Mouse (Mus musculus) gastrocnemius, adult 2 months (tissue): ENCODE measurements around the gene Ttll9. TPM values are rescaled to one million over a fixed set of nuclear protein-coding genes. Genes with fewer than 3 reads are reported as not detected.

ENCODE experiments used
- DNase-seq: peaks from one replicate; pipeline ENCODE4 v3.0.0; 2022
- H3K27ac ChIP-seq: fragments of 200-600 bp; 2 replicates; pipeline ENCODE4 v1.8.1; 2022; ENCODE audit warnings: mild to moderate bottlenecking
- H3K4me3 ChIP-seq: fragments of 200-600 bp; 2 replicates; pipeline ENCODE4 v1.8.1; 2022; ENCODE audit warnings: mild to moderate bottlenecking, moderate library complexity
- CTCF ChIP-seq: fragments of 200-600 bp; IDR thresholded peaks from 2 replicates; pipeline ENCODE4 v1.8.1; 2022; ENCODE audit warnings: antibody characterized with exemption, mild to moderate bottlenecking, moderate library complexity
- intact Hi-C: fragments of 180-260 bp; cut with DNase I; formaldehyde crosslinking; loops from one replicate; pipeline ENCODE4 v1.15.1; 2025
- total RNA-seq, 2 experiments: library from RNA; stranded (reverse); gene quantifications; 2 replicates each; pipeline ENCODE4 v1.2.3; 2021

The Ttll9 gene
- total RNA-seq, 2 experiments from 2014 or later: not detected

- TF ChIP-seq CTCF: no peak
- Histone ChIP-seq H3K4me3 (no peak overlapping the region), H3K27ac (no peak overlapping the region)
- DNase-seq: no peak
- intact Hi-C loops: loop anchor here (2.0 kb wide), 1 partner anchor 93 kb away; no protein-coding TSS in a partner anchor
Measured at GRCm38 (mm10) chr2:153049288-153049996, 87.2 kb downstream of the Ttll9 start.

GRCm38 (mm10) chr2:153049997-153050358 lies 87.7 kb downstream of the Ttll9 start:
- TF ChIP-seq CTCF: no peak
- H3K27ac ChIP-seq: no peak overlapping the region
- no peak overlapping the region for H3K4me3 ChIP-seq
- no peak for DNase-seq
- intact Hi-C loops: loop anchor here (2.0 kb wide), 1 partner anchor 93 kb away; no protein-coding TSS in a partner anchor

DNA sequence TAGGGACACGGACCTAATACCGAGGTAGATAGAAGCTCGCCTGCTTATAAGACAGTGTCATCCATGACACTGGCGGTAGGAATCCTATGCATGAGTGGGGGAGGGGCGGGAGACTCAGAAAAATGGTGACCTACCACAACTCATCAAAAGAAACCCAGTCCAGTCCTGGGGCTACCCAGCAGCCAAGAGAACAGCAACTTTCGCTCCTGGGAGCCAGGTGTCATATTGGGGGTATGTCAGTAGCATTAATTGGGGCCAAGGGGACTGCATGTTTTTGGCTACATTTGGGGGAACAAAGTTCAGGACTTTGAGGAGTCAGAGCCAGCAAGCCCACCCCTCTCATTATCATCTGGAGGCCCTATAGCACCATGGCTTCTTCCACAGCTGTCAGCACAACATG lies 88.8 kb downstream of the Ttll9 start:
- Histone ChIP-seq H3K4me3 (no peak overlapping the region), H3K27ac (no peak overlapping the region)
- DNase-seq: no peak
- TF ChIP-seq CTCF: no peak
- intact Hi-C loops: no loop called here

DNA sequence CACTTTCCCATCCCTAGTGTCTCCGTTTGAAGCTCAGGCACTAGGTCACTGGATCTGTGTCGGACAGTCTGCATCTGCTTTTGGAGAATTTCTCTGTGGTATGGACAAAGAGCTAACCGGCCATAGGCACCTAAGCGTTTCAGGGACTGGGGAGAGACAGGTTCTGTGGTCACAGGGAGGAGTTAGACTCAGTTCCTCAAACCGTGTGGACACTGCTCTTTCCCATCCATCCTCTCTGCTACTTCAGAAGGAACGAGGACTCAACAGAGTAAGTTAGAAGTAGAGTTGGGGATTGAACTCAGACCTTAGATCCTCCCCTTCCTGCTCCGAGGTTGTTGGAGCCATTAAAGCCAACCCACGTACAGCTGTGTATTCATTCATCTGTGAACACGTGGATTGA lies 89.3 kb downstream of the Ttll9 start:
- TF ChIP-seq CTCF: no peak
- Histone ChIP-seq H3K27ac (no peak overlapping the region), H3K4me3 (no peak overlapping the region)
- no peak for DNase-seq
- intact Hi-C loops: no loop called here

DNA sequence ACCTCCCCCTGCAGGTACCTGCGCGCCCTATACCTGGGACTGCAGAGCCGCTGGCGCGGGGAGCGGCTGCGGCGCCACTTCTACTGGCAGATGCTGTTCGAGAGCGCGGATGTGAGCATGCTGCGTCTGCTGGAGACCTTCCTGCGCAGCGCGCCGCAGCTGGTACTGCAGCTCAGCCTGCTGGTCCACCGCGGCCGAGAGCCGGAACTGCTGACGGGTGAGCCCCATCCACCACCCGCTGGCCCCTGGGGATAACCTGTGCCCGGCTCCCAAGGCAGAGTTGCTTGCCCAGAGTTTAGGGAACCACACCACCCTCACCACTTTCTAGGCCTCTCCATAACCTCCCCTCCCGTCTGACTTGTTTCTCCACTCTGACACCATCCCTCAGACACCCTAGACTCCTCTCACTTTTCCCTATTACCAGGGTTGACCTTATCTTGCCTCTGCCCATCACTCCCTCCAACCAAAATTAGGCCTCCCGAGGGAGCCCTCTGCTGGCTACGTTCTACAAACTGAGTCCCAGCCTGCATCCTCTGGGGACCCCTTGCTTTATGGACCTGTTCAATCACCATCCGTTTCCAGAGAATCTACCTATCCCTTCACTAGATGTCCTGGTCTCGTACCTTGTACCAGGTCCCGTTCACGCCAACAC lies 90.5 kb downstream of the Ttll9 start:
- DNase-seq: no peak
- intact Hi-C loops: no loop called here
- peak; percentile 3; the same call in 1 of the 2 replicates for TF ChIP-seq CTCF
- Histone ChIP-seq H3K4me3 (no peak overlapping the region), H3K27ac (no peak overlapping the region)

GRCm38 (mm10) chr2:153053896-153054295 lies 91.6 kb downstream of the Ttll9 start:
- Histone ChIP-seq H3K27ac (no peak overlapping the region), H3K4me3 (no peak overlapping the region)
- TF ChIP-seq CTCF: no peak
- DNase-seq: no peak
- intact Hi-C loops: no loop called here

GRCm38 (mm10) chr2:153055270-153055920 lies 93.1 kb downstream of the Ttll9 start:
- H3K27ac ChIP-seq: no peak overlapping the region
- TF ChIP-seq CTCF: peak; percentile 34; the same call in 1 of the 2 replicates
- intact Hi-C loops: no loop called here
- no peak for DNase-seq
- no peak overlapping the region for H3K4me3 ChIP-seq

Other genes starting within 250 kb of the Ttll9 start
- gene Id1, start 226.2 kb upstream of the Ttll9 start, total RNA-seq: 10 to 100 TPM in 1 of 2 experiments, 1 to 10 TPM in 1; 6.7 to 26.8 TPM
- gene Cox4i2, start 208.3 kb upstream of the Ttll9 start, total RNA-seq: 1 to 10 TPM; 2.0 to 4.2 TPM
- 10 to 100 TPM; 15.7 to 40.3 TPM for gene Bcl2l1, start 130.8 kb upstream of the Ttll9 start, total RNA-seq
- gene Tpx2, start 114.5 kb upstream of the Ttll9 start, total RNA-seq: 1 to 10 TPM; 1.1 to 1.7 TPM
- gene Mylk2, start 51.1 kb upstream of the Ttll9 start, total RNA-seq: 100 to 1,000 TPM; 445 to 720 TPM
- gene Foxs1, start 29.3 kb upstream of the Ttll9 start, total RNA-seq: 1 to 10 TPM; 1.4 to 1.7 TPM
- gene Dusp15, start 10.8 kb upstream of the Ttll9 start, total RNA-seq: under 1 TPM; 0.45 to 0.61 TPM
- gene Pdrg1, start 52.9 kb downstream of the Ttll9 start, total RNA-seq: 10 to 100 TPM; 73.6 to 91.5 TPM
- not detected for gene Xkr7, start 69.4 kb downstream of the Ttll9 start, total RNA-seq
- 1 to 10 TPM; 4.5 to 6.9 TPM for gene Ccm2l, start 103.5 kb downstream of the Ttll9 start, total RNA-seq
- under 1 TPM; 0.20 to 0.45 TPM for gene Hck, start 146.0 kb downstream of the Ttll9 start, total RNA-seq
- gene Tm9sf4, start 198.8 kb downstream of the Ttll9 start, total RNA-seq: 10 to 100 TPM; 30.6 to 41.1 TPM